17 mouse cellular contexts compared by ENCODE assay signal in the genomic region with DNA sequence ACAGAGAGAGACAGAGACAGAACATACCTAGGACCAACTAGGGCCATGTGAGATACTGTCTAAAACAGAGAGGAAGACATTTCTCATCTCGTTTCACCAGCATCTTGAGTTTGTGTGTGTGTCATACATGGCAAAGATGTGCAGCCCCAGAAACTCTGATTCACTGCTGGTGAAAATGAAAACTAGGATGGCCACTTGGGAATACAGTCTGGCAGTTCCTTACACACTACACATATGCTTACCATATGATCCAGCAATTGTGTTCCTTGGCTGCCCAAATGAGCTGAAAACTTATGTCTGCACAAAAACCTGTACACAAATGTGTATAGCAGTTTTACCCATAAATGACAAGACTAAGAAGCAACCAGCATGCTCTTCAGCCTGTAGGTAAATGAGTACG. TPM values are rescaled to one million over a fixed set of nuclear protein-coding genes. Genes with fewer than 3 reads are reported as not detected.
A peak's percentile ranks its signal among the peaks of the same experiment; 100 is the strongest.
DNase-seq lines count a peak whose midpoint lies in the region; ATAC-seq lines count a peak whose summit lies in the region.
"Had no signal": no experiment of that assay in that cellular context is flagged by ENCODE, and none has a peak within 500 bp of the region (broad histone marks: within the 10 kb centered on the region; RNA-seq: fewer than 3 reads in every experiment).

No protein-coding gene starts in this region.

- H3K9ac ChIP-seq in embryonic facial prominence, embryonic 14.5 days (ENCODE audit: low read depth, low read length), result no peak overlapping the region
- H3K9ac ChIP-seq in limb, embryonic 13.5 days, result no peak overlapping the region
- H3K9ac ChIP-seq: forebrain, embryonic 12.5 days; heart, embryonic 15.5 days; hindbrain, embryonic 15.5 days had no signal

- H3K4me2 ChIP-seq in embryonic facial prominence, embryonic 14.5 days (ENCODE audit: low read depth, low read length), result no peak overlapping the region
- no peak overlapping the region for H3K4me2 ChIP-seq in limb, embryonic 13.5 days (replicated peaks)
- H3K4me2 ChIP-seq: forebrain, embryonic 12.5 days; heart, embryonic 11.5 days; heart, embryonic 15.5 days; hindbrain, embryonic 15.5 days had no signal

- H3K27me3 ChIP-seq in embryonic facial prominence, embryonic 14.5 days (replicated peaks; ENCODE audit: control insufficient read depth, insufficient read depth, low read length), result no peaks in the 10 kb centered on the region
- H3K27me3 ChIP-seq in limb, embryonic 13.5 days, result no peaks in the 10 kb centered on the region
- H3K27me3 ChIP-seq: heart, embryonic 15.5 days; hindbrain, embryonic 15.5 days had no signal

- 65% methylated on average over 2 of the region's 2 CpGs for WGBS in embryonic facial prominence, embryonic 14.5 days
- WGBS in limb, embryonic 13.5 days, result 76% methylated on average over 2 of the region's 2 CpGs

- H3K36me3 ChIP-seq in embryonic facial prominence, embryonic 14.5 days (ENCODE audit: control insufficient read depth, insufficient read depth, low read length), result no peaks in the 10 kb centered on the region
- no peaks in the 10 kb centered on the region for H3K36me3 ChIP-seq in limb, embryonic 13.5 days
- H3K36me3 ChIP-seq: forebrain, embryonic 12.5 days; heart, embryonic 15.5 days; hindbrain, embryonic 15.5 days had no signal

- H3K9me3 ChIP-seq in embryonic facial prominence, embryonic 14.5 days (ENCODE audit: control insufficient read depth, low read length), result no peaks in the 10 kb centered on the region
- no peaks in the 10 kb centered on the region for H3K9me3 ChIP-seq in limb, embryonic 13.5 days
- H3K9me3 ChIP-seq: forebrain, embryonic 12.5 days; heart, embryonic 15.5 days; hindbrain, embryonic 15.5 days had no signal

- DNase-seq in 3T3-L1 (ENCODE audit: low read depth, low spot score) (peak; percentile 52), NIH3T3 (ENCODE audit: low read depth) (peak; percentile 77)
- DNase-seq in embryonic facial prominence, embryonic 14.5 days (ENCODE audit: low spot score), result peak; percentile 75
- no peak for DNase-seq in layer of hippocampus, postnatal 25 days (ENCODE audit: extremely low spot score in 1 of 2, low spot score in 1 of 2)
- no peak for DNase-seq in cerebellum, adult 11 months
- no peak for DNase-seq in testis, postnatal 10 days (ENCODE audit: low spot score)
- no peak for DNase-seq in layer of hippocampus, adult 11-12 months (ENCODE audit: low spot score)
- DNase-seq: cerebellum, adult 9-10 months; cerebellum, postnatal 25 days; heart, adult 2 months; heart, postnatal 14 days; kidney, adult 2 months had no signal

- H3K4me1 ChIP-seq in embryonic facial prominence, embryonic 14.5 days (ENCODE audit: control insufficient read depth, insufficient read depth, low read length), result peaks cover 38% of the 10 kb centered on the region
- H3K4me1 ChIP-seq in limb, embryonic 13.5 days, result peaks cover 46% of the 10 kb centered on the region

- H3K27ac ChIP-seq in embryonic facial prominence, embryonic 14.5 days (replicated peaks; ENCODE audit: low read depth, low read length), result peak overlapping the region; percentile 34; the same call in 1 of the 2 replicates
- H3K27ac ChIP-seq in limb, embryonic 13.5 days, result peak overlapping the region; percentile 87; the same call in 1 of the 2 replicates
- H3K27ac ChIP-seq: forebrain, embryonic 12.5 days; heart, adult 2 months; heart, embryonic 15.5 days; hindbrain, embryonic 15.5 days had no signal

- no peak overlapping the region for H3K4me3 ChIP-seq in embryonic facial prominence, embryonic 14.5 days (ENCODE audit: low read depth, low read length)
- no peak overlapping the region for H3K4me3 ChIP-seq in limb, embryonic 13.5 days
- H3K4me3 ChIP-seq: forebrain, embryonic 12.5 days; heart, adult 2 months; heart, embryonic 15.5 days; hindbrain, embryonic 15.5 days had no signal

- ATAC-seq in embryonic facial prominence, embryonic 14.5 days (ENCODE audit: low read depth), result no peak
- no peak for ATAC-seq in limb, embryonic 13.5 days (ENCODE audit: low FRiP score, low read depth)

RNA-seq across cellular contexts. Expression of a gene that starts 40.7 kb away (rescaled TPM):
- 18.0 and 20.9 TPM in 2 replicates for polyA plus RNA-seq in embryonic facial prominence, embryonic 14.5 days (2014; fragmentation: Nextera tagmentation; extraction: Ambion mirVana)
- 30.7 and 31.4 TPM in 2 replicates for polyA plus RNA-seq in limb, embryonic 13.5 days (2015; fragmentation: Nextera tagmentation; extraction: Ambion mirVana)
- 10 to 100 TPM; 70.0 to 83.4 TPM for total RNA-seq in layer of hippocampus, postnatal 25 days (2021)

Comparison
In these comparisons a context has a peak if more than half of its experiments do, and no peak if none do; other contexts are left out.
1. DNase-seq: peak in 3T3-L1 (single experiment), NIH3T3 (single experiment) and embryonic facial prominence, embryonic 14.5 days (single experiment); none in layer of hippocampus, postnatal 25 days (0 of 2), cerebellum, adult 11 months (single experiment), testis, postnatal 10 days (single experiment) and layer of hippocampus, adult 11-12 months (single experiment).